Mouse (Mus musculus): ENCODE measurements around the gene Cenpf. TPM values are rescaled to one million over a fixed set of nuclear protein-coding genes. Genes with fewer than 3 reads are reported as not detected.

The Cenpf gene
- total and polyA plus RNA-seq, 3 experiments, result 16.5 to 28.2 (median 21.5) TPM

DNA sequence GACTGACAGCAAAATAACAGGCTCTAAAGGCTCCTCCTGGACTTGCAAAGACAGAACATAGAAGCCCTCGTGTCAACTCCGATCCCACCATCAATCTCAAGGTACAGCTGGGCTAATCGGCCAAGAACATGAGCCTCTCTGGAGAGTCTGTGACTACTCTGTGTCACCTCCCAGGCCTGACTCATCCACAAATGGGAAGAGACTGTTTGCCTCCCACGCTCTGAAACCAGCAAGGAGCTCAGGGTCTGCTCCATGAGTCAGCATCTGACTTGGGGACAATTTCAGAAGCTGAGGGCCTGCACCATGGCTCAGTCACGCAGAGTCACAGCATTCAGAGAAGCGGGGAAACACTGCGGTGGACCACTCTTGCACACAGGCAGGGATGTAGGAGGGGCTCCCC, 72.6 kb downstream of the Cenpf start:
- TF ChIP-seq GABPA (IDR thresholded peaks at IDR 0.05; ENCODE audit: insufficient replicate concordance, low read depth, low read length) (no peak), IRF4 (IDR thresholded peaks at IDR 0.05; ENCODE audit: low read depth, low read length) (no peak), SMC3 (IDR thresholded peaks at IDR 0.05; ENCODE audit: low read depth, low read length) (no peak), ZKSCAN1 (IDR thresholded peaks at IDR 0.05; ENCODE audit: borderline replicate concordance, low read depth, low read length) (no peak), CTCF (conservative IDR thresholded peaks at IDR 0.05 in 1 of 2, IDR thresholded peaks at IDR 0.05 in 1 of 2; ENCODE audit: low read depth in 2 of 2, low read length in 2 of 2) (no peak), ZC3H11A (IDR thresholded peaks at IDR 0.05; ENCODE audit: low read depth, low read length) (no peak), E2F4 (IDR thresholded peaks at IDR 0.05; ENCODE audit: insufficient replicate concordance, low read depth, low read length) (no peak), JUN (IDR thresholded peaks at IDR 0.05; ENCODE audit: insufficient read depth, low read depth, low read length) (no peak), BHLHE40 (IDR thresholded peaks at IDR 0.05; ENCODE audit: low read depth, low read length) (no peak), ELF1 (IDR thresholded peaks at IDR 0.05; ENCODE audit: low read depth, low read length) (no peak), ZMIZ1 (IDR thresholded peaks at IDR 0.05; ENCODE audit: low read depth, low read length) (no peak), POLR2AphosphoS2 (IDR thresholded peaks at IDR 0.05; ENCODE audit: low read depth, low read length) (no peak), MYC (IDR thresholded peaks at IDR 0.05; ENCODE audit: low read depth, low read length) (no peak), ETS1 (conservative IDR thresholded peaks at IDR 0.05; ENCODE audit: low read depth, low read length) (no peak)
- Histone ChIP-seq H3K27ac (ENCODE audit: insufficient read depth, low read depth) (no peak overlapping the region), H3K36me3 (replicated peaks in 1 of 2; ENCODE audit: control insufficient read depth in 1 of 2, insufficient read depth in 1 of 2, low read length in 1 of 2) (no peaks in the 10 kb centered on the region), H3K79me2 (replicated peaks; ENCODE audit: control insufficient read depth, extremely low read depth, insufficient read depth, poor library complexity, severe bottlenecking) (no peaks in the 10 kb centered on the region), H3K4me2 (ENCODE audit: insufficient read depth, low read depth, poor library complexity, severe bottlenecking) (no peak overlapping the region), H3K4me1 (ENCODE audit: control insufficient read depth in 1 of 2, insufficient read depth in 2 of 2) (peaks cover 0 to 4% of the 10 kb centered on the region in 2 experiments; a peak in 1 of 4 replicates), H3K4me3 (replicated peaks in 1 of 3; ENCODE audit: low read depth in 2 of 3, low read length in 2 of 3, poor library complexity in 1 of 3) (no peak overlapping the region), H3K9me3 (replicated peaks; ENCODE audit: low read length) (no peaks in the 10 kb centered on the region), H3K27me3 (replicated peaks) (no peaks in the 10 kb centered on the region), H3K9ac (ENCODE audit: insufficient read depth, low read depth) (no peak overlapping the region)
- in situ Hi-C loops (cut with MboI; ENCODE audit: low pct_ligation_motif_present, low pct_unique_long_range_greater_than_20kb, low sequenced_read_pairs) (no loop called here), dilution Hi-C loops (cut with MboI; ENCODE audit: extremely low pct_ligation_motif_present, extremely low pct_unique_long_range_greater_than_20kb, low sequenced_read_pairs) (no loop called here)
- no peak for DNase-seq (ENCODE audit: extremely low read depth)

DNA sequence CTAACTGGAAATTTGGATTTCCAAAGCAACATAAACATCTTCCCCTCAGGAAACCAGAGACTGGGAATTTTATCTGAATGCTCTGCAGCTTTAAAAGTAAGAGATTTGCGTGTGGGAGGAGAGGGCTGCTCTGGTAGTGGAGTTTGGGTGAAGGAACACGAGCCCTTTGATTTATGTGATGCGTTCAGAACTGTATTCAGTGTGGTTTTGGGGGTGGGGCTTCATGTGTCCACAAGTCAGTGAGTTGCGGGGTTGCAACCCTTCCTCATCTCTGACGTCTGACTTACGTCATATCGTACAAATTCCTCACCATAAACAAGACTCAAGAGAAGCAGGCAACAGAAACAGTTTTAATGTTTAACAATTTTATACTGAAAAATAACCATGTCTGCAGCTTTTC, 74.8 kb downstream of the Cenpf start:
- no peak overlapping the region for H3K9ac ChIP-seq (ENCODE audit: insufficient read depth, low read depth)
- in situ Hi-C loops (cut with MboI; ENCODE audit: low pct_ligation_motif_present, low pct_unique_long_range_greater_than_20kb, low sequenced_read_pairs) (no loop called here), dilution Hi-C loops (cut with MboI; ENCODE audit: extremely low pct_ligation_motif_present, extremely low pct_unique_long_range_greater_than_20kb, low sequenced_read_pairs) (no loop called here)
- no peak overlapping the region for H3K27ac ChIP-seq (ENCODE audit: insufficient read depth, low read depth)
- H3K36me3 ChIP-seq (replicated peaks in 1 of 2; ENCODE audit: control insufficient read depth in 1 of 2, insufficient read depth in 1 of 2, low read length in 1 of 2), result no peaks in the 10 kb centered on the region
- no peaks in the 10 kb centered on the region for H3K79me2 ChIP-seq (replicated peaks; ENCODE audit: control insufficient read depth, extremely low read depth, insufficient read depth, poor library complexity, severe bottlenecking)
- no peaks in the 10 kb centered on the region for H3K27me3 ChIP-seq (replicated peaks)
- no peaks in the 10 kb centered on the region for H3K9me3 ChIP-seq (replicated peaks; ENCODE audit: low read length)
- H3K4me1 ChIP-seq (ENCODE audit: control insufficient read depth in 1 of 2, insufficient read depth in 2 of 2), result peaks cover 0 to 19% of the 10 kb centered on the region in 2 experiments; a peak in 3 of 4 replicates
- DNase-seq (ENCODE audit: extremely low read depth), result no peak
- TF ChIP-seq JUN (IDR thresholded peaks at IDR 0.05; ENCODE audit: insufficient read depth, low read depth, low read length) (no peak), GABPA (IDR thresholded peaks at IDR 0.05; ENCODE audit: insufficient replicate concordance, low read depth, low read length) (no peak)
- H3K4me2 ChIP-seq (ENCODE audit: insufficient read depth, low read depth, poor library complexity, severe bottlenecking), result no peak overlapping the region
- no peak overlapping the region for H3K4me3 ChIP-seq (replicated peaks in 1 of 3; ENCODE audit: low read depth in 2 of 3, low read length in 2 of 3, poor library complexity in 1 of 3)

Data from CH12.LX (cell line).